Mouse (Mus musculus) intestine, embryonic 14.5 days (tissue): Measurements from ENCODE around the gene Arid1b. TPM values are rescaled to one million over a fixed set of nuclear protein-coding genes. Genes with fewer than 3 reads are reported as not detected.

Experiments used
- ATAC-seq: fragments of 200-750 bp; cut with Nextera tagmentation; replicated peaks from 2 replicates; pipeline ENCODE4 v1.8.0; 2017; ENCODE audit warnings: low read depth, moderate number of reproducible peaks, moderate TSS enrichment, moderate library complexity; ENCODE audit not compliant: low FRiP score, low TSS enrichment
- DNase-seq: peaks from one replicate; pipeline ENCODE4 v3.0.0-alpha.2; 2018; ENCODE audit warnings: low spot score
- H3K27ac ChIP-seq: fragments of 300-500 bp; sonication (generic); 2 replicates; pipeline ENCODE4 v1.5.1; 2014; ENCODE audit warnings: low read depth, mild to moderate bottlenecking, control low read depth
- H3K27me3 ChIP-seq: fragments of 300-500 bp; sonication (generic); replicated peaks from 2 replicates; pipeline ENCODE4 v1.6.1; 2014; ENCODE audit warnings: low read length, control low read depth; ENCODE audit not compliant: control insufficient read depth, insufficient read depth
- H3K36me3 ChIP-seq: fragments of 300-500 bp; sonication (generic); 2 replicates; pipeline ENCODE4 v1.6.1; 2014; ENCODE audit warnings: low read length, control low read depth; ENCODE audit not compliant: control insufficient read depth, insufficient read depth
- H3K4me1 ChIP-seq: fragments of 300-500 bp; sonication (generic); replicated peaks from 2 replicates; pipeline ENCODE4 v1.6.1; 2014; ENCODE audit warnings: low read length, control low read depth, mixed read lengths; ENCODE audit not compliant: control insufficient read depth, insufficient read depth
- H3K4me2 ChIP-seq: fragments of 300-500 bp; sonication (generic); 2 replicates; pipeline ENCODE4 v1.6.1; 2014; ENCODE audit warnings: low read length
- H3K4me3 ChIP-seq: fragments of 300-500 bp; sonication (generic); 2 replicates; pipeline ENCODE4 v1.5.1; 2014; ENCODE audit warnings: low read depth, low read length, control low read depth, mixed read lengths
- H3K9ac ChIP-seq: fragments of 300-500 bp; sonication (generic); 2 replicates; pipeline ENCODE4 v1.6.1; 2014; ENCODE audit warnings: mild to moderate bottlenecking, low read length
- H3K9me3 ChIP-seq: fragments of 300-500 bp; sonication (generic); 2 replicates; pipeline ENCODE4 v1.6.1; 2016; ENCODE audit warnings: low read length, control low read depth; ENCODE audit not compliant: control insufficient read depth
- WGBS: fragments of 180-500 bp; shearing (Covaris S2); extraction: QIAGEN DNeasy Blood & Tissue Kit; methylation state at CpG from one replicate; pipeline ENCODE4 v1.1.7; 2014; 5-methylcytosine and 5-hydroxymethylcytosine counted together
- polyA plus RNA-seq: library from polyadenylated mRNA; unstranded; fragments of >200 nt; fragmentation: Nextera tagmentation; extraction: Ambion mirVana; gene quantifications from 2 replicates; pipeline ENCODE4 v1.2.1, GENCODE M21; 2014

Arid1b gene
- polyA plus RNA-seq, 1 experiment from 2014 or later = 16.4 TPM

DNA sequence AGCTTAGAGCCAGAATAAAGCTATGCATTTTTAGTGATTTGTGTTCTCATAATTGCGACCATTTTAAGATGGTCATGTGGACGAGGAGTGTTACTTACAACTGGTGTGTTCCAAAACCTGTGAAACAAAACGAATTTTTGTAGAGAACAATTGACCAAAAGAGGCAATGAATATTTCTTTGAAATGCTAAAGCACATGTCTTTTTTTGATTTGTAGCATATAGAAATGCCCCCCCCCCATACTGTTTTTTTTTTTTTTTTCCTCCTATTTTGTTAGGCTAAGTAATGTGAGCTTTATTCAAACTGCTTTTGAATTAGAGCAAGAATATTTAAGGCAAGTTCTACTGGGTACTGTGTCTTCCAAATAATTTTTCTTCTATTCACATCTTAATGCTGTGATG lies 3.8 kb downstream of the Arid1b start:
- H3K4me1 ChIP-seq = peaks cover 42% of the 10 kb centered on the region
- 38% methylated on average over 3 of the region's 3 CpGs for WGBS
- DNase-seq (no peak), ATAC-seq (no peak)
- no peak overlapping the region for H3K9ac ChIP-seq
- H3K27me3 ChIP-seq = no peaks in the 10 kb centered on the region
- H3K4me3 ChIP-seq = peak overlapping the region; percentile 80
- no peaks in the 10 kb centered on the region for H3K9me3 ChIP-seq
- peak overlapping the region; percentile 81 for H3K4me2 ChIP-seq
- H3K27ac ChIP-seq = no peak overlapping the region
- no peaks in the 10 kb centered on the region for H3K36me3 ChIP-seq

DNA sequence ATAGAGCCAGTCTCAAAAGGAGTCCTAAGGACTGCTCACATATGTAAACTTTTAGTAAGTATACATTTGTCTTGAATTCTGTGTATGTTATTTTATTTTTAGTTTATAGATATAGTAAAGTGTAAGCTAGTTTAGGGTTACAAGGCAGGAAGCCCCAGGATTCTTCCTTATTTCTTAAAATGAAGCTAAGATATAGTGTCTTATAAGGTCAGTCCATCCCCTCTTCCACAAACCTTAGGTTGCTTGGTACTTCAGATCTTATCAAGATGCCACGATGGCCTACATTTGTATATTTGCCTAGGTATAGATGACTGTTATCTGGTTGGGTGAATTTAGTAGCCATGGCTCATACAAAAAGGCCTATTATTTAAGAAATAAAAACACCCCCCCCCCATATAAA lies 5.1 kb downstream of the Arid1b start:
- Histone ChIP-seq H3K4me3 (no peak overlapping the region), H3K4me2 (peak overlapping the region; percentile 33), H3K9ac (no peak overlapping the region), H3K4me1 (peaks cover 48% of the 10 kb centered on the region), H3K36me3 (no peaks in the 10 kb centered on the region), H3K27me3 (no peaks in the 10 kb centered on the region), H3K27ac (no peak overlapping the region), H3K9me3 (no peaks in the 10 kb centered on the region)
- DNase-seq (no peak), ATAC-seq (no peak)
- WGBS = 58% methylated on average over 1 of the region's 1 CpGs

DNA sequence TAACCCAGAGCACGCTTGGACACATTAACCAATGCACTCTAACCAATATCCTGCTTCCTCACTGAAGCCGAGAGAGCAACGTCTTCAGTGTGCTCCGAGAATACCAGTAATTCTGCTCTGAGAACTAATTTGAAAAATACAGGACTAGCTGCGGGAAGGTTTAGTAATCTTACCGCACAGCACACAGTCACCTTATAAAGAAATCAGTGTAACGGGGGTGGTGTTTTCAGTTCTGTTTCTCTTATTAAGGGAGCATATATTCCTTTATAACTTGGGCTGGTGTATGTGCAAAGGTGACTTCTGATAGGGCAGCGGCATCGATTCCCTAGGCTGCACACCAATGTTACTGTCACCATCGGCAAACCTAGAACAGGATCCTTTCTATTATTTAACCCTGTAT lies 5.9 kb downstream of the Arid1b start:
- ATAC-seq (no peak), DNase-seq (no peak)
- Histone ChIP-seq H3K27ac (no peak overlapping the region), H3K36me3 (no peaks in the 10 kb centered on the region), H3K4me1 (peaks cover 55% of the 10 kb centered on the region), H3K9ac (no peak overlapping the region), H3K4me2 (peak overlapping the region; percentile 42), H3K4me3 (peak overlapping the region; percentile 20), H3K9me3 (no peaks in the 10 kb centered on the region), H3K27me3 (no peaks in the 10 kb centered on the region)
- WGBS = 44% methylated on average over 10 of the region's 10 CpGs

DNA sequence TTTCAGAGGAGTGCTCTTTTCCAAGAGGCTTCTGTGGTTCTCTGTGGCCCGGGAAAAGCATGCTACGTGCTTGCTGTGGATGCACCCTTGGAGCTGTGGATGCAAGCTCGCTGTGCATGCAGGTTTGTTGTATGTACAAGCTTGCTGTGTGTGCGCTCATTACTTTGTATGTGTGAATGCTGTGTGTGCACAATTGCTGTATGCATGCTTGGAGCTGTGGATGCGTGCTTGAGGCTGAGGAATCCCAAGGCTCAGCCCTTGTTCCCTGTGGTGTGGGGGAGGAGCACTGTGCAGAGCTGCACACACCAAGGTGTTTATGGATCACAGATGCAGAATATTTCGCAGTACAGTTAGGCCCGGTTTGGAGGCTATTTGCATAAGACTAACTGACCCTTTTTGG lies 6.7 kb downstream of the Arid1b start:
- Histone ChIP-seq H3K9me3 (no peaks in the 10 kb centered on the region), H3K27me3 (no peaks in the 10 kb centered on the region), H3K4me2 (peak overlapping the region; percentile 42; the same call in 1 of the 2 replicates), H3K9ac (no peak overlapping the region), H3K4me3 (no peak overlapping the region), H3K27ac (no peak overlapping the region), H3K36me3 (no peaks in the 10 kb centered on the region), H3K4me1 (peaks cover 62% of the 10 kb centered on the region)
- no peak for DNase-seq
- WGBS = 53% methylated on average over 7 of the region's 7 CpGs
- ATAC-seq = no peak

DNA sequence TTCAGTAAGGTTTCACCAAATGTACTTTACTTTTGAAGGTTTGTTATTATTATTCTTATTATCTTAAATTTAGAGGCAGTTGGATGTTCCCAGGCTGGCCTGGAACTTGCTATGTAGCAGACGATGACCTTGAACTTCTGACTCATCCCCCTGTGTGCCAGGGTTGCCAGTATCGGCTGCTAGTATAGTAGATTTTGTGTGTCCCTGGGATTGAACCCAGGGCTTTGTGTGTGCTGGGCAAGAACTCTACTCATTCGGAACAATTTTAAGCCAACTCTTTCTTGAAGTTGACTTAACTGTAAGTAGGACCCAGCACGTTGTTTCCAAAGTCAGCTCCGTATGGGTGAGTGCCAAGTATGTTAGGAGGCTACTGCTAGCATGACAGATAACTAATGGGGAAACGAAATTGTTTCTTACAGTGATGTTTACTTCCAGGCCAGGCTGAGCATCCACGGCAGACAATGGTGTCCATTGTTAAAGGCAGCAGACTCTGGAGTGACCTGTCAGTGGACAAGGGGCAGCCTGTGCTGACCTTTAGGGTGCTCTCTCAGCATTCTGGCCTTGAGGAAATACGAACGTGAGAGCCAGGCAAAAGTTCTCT lies 7.5 kb downstream of the Arid1b start:
- H3K9ac ChIP-seq = no peak overlapping the region
- H3K4me3 ChIP-seq = no peak overlapping the region
- DNase-seq (no peak), ATAC-seq (no peak)
- no peaks in the 10 kb centered on the region for H3K36me3 ChIP-seq
- H3K27ac ChIP-seq = no peak overlapping the region
- no peaks in the 10 kb centered on the region for H3K9me3 ChIP-seq
- peaks cover 68% of the 10 kb centered on the region for H3K4me1 ChIP-seq
- WGBS = 48% methylated on average over 9 of the region's 9 CpGs
- no peaks in the 10 kb centered on the region for H3K27me3 ChIP-seq
- no peak overlapping the region for H3K4me2 ChIP-seq

DNA sequence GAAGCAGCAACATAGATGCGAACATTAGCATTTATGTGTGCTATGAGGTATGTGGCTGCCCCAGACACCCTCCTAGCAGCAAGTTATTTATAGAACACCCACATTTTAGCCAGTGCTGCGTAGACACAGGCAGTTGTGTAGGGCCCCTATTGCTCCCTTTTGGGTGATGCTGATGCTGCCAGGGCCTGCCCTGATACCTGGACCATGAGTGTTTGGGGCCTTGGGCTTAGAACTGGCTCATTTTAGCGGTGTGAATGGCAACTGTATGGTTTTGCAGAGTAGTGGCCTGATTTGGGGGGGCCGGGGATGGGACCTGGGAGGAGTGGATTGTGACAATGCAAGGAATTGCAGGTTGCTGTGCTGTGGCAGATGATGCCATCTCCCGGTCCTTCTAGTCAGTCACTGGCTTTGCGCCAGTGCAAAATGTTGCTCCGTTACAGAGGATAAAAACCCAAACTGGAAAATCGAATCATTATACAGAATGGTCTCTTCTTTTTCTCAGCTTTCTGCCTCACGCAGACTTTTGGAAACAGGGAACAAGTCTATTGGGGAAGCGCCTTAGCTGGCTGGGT lies 8.9 kb downstream of the Arid1b start:
- Histone ChIP-seq H3K4me1 (peaks cover 81% of the 10 kb centered on the region), H3K4me2 (no peak overlapping the region), H3K36me3 (no peaks in the 10 kb centered on the region), H3K4me3 (no peak overlapping the region), H3K9me3 (no peaks in the 10 kb centered on the region), H3K27me3 (no peaks in the 10 kb centered on the region), H3K27ac (no peak overlapping the region), H3K9ac (no peak overlapping the region)
- ATAC-seq (no peak), DNase-seq (no peak)
- WGBS = 57% methylated on average over 10 of the region's 10 CpGs

DNA sequence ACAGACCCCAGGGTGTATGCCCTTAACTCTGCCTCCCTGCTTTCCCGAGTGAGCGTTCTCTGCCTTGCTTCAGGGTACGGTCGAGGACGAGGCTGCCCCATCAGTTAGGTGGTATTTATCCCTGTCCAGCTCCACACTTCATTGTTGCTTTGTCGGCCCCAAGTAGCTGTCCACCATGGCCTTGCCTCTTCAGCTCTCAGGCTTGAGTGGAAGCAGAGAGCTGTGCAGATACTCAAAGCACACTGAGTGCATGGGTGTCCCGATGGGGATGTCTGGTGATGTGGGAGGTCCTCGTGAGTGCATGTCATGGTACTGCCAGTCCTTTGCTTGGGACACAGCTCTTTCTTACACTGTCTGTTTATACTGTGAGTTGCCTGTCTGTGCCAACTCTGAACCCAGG lies 10.1 kb downstream of the Arid1b start:
- H3K4me2 ChIP-seq = no peak overlapping the region
- no peaks in the 10 kb centered on the region for H3K36me3 ChIP-seq
- no peaks in the 10 kb centered on the region for H3K27me3 ChIP-seq
- ATAC-seq (no peak), DNase-seq (no peak)
- peaks cover 91% of the 10 kb centered on the region for H3K4me1 ChIP-seq
- no peak overlapping the region for H3K27ac ChIP-seq
- 44% methylated on average over 8 of the region's 8 CpGs for WGBS
- H3K9me3 ChIP-seq = no peaks in the 10 kb centered on the region
- no peak overlapping the region for H3K9ac ChIP-seq
- H3K4me3 ChIP-seq = no peak overlapping the region

DNA sequence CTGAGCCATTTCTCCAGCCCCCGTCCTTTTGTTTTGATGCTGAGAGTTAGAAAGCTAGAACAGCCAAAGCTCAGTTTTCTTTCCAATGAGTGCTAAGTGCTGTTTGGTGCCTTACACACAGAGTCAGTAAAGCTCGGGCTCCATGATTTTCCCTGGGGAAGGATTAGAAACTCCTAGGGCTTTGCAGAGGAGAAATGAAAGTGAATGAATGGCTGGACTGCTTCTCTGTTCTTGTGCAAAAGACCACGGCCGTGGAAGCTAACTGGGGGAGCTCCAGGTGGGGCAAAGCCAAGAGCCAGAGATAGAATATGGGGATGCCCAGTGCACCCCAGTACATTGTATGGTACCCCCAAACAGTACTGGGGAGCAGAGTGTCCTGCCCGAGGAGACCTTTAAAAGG lies 10.6 kb downstream of the Arid1b start:
- no peak overlapping the region for H3K27ac ChIP-seq
- no peak overlapping the region for H3K4me3 ChIP-seq
- H3K36me3 ChIP-seq = no peaks in the 10 kb centered on the region
- DNase-seq (no peak), ATAC-seq (no peak)
- no peak overlapping the region for H3K4me2 ChIP-seq
- no peak overlapping the region for H3K9ac ChIP-seq
- H3K27me3 ChIP-seq = no peaks in the 10 kb centered on the region
- H3K9me3 ChIP-seq = no peaks in the 10 kb centered on the region
- H3K4me1 ChIP-seq = peaks cover 93% of the 10 kb centered on the region
- 65% methylated on average over 5 of the region's 5 CpGs for whole genome bisulfite sequencing

DNA sequence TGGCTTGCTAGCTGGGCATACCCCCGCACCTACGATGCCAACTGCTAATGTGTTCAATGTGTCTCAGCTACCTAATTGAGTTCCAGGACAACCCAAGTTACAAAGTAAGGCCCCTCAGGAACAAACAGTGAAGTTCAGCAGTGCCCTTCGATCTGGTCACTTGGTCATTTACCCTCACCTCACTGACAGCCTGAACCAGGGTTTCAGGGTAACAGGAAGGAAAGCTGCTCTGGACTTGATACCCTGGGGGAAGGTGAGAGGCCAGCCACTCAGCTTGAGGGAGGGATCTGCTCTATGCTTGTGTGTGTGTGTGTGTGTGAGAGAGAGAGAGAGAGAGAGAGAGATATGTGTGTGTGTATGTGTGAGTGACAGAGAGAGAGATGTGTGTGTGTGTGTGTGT lies 11.2 kb downstream of the Arid1b start:
- DNase-seq (no peak), ATAC-seq (no peak)
- Histone ChIP-seq H3K4me3 (no peak overlapping the region), H3K27me3 (no peaks in the 10 kb centered on the region), H3K9ac (no peak overlapping the region), H3K9me3 (no peaks in the 10 kb centered on the region), H3K36me3 (no peaks in the 10 kb centered on the region), H3K27ac (no peak overlapping the region), H3K4me2 (no peak overlapping the region), H3K4me1 (peaks cover 87% of the 10 kb centered on the region)
- 72% methylated on average over 3 of the region's 3 CpGs for WGBS
